Mouse (Mus musculus) thymus, adult 2 months (tissue): ENCODE results near the gene Neurod4.

ENCODE experiments used
- CTCF ChIP-seq: fragments of 200-500 bp; IDR thresholded peaks from 2 replicates; pipeline ENCODE4 v1.5.1; 2012; ENCODE audit warnings: mild to moderate bottlenecking, control low read depth, low read length, moderate library complexity, borderline replicate concordance; ENCODE audit not compliant: control insufficient read depth, poor library complexity, insufficient read depth; ENCODE audit errors: extremely low read depth
- POLR2A ChIP-seq: fragments of 200-500 bp; IDR thresholded peaks from 2 replicates; pipeline ENCODE4 v1.6.1; 2012; ENCODE audit warnings: mild to moderate bottlenecking, low read length, control low read depth, moderate library complexity; ENCODE audit not compliant: control insufficient read depth, poor library complexity, insufficient read depth; ENCODE audit errors: extremely low read depth

- no peak for TF ChIP-seq POLR2A
- no peak for TF ChIP-seq CTCF
Measured at GRCm38 (mm10) chr10:130322062-130322461, 42.0 kb upstream of the Neurod4 start.
